Mouse (Mus musculus) forebrain, embryonic 16.5 days (tissue): ENCODE results near the gene Arl14. TPM values are rescaled to one million over a fixed set of nuclear protein-coding genes. Genes with fewer than 3 reads are reported as not detected.

Experiments used
- ATAC-seq: fragments of 200-750 bp; cut with Nextera tagmentation; 2 replicates; pipeline ENCODE4 v1.8.0; 2017; ENCODE audit warnings: mild to moderate bottlenecking, moderate library complexity
- H3K27ac ChIP-seq: fragments of 300-500 bp; sonication (generic); 2 replicates; pipeline ENCODE4 v1.5.1; 2014; ENCODE audit warnings: low read length, control low read depth
- H3K27me3 ChIP-seq: fragments of 300-500 bp; sonication (generic); replicated peaks from 2 replicates; pipeline ENCODE4 v1.6.1; 2014; ENCODE audit warnings: low read length; ENCODE audit not compliant: control insufficient read depth, insufficient read depth
- H3K36me3 ChIP-seq: fragments of 300-500 bp; sonication (generic); 2 replicates; pipeline ENCODE4 v1.6.1; 2014; ENCODE audit not compliant: control insufficient read depth, insufficient read depth
- H3K4me1 ChIP-seq: fragments of 300-500 bp; sonication (generic); replicated peaks from 2 replicates; pipeline ENCODE4 v1.6.1; 2014; ENCODE audit warnings: low read length; ENCODE audit not compliant: control insufficient read depth, insufficient read depth
- H3K4me2 ChIP-seq: fragments of 300-500 bp; sonication (generic); 2 replicates; pipeline ENCODE4 v1.6.1; 2014; ENCODE audit warnings: mild to moderate bottlenecking, low read length, control low read depth
- H3K4me3 ChIP-seq: fragments of 300-500 bp; sonication (generic); replicated peaks from 2 replicates; pipeline ENCODE4 v1.5.1; 2014; ENCODE audit warnings: mild to moderate bottlenecking, low read length, control low read depth
- H3K9ac ChIP-seq: fragments of 300-500 bp; sonication (generic); replicated peaks from 2 replicates; pipeline ENCODE4 v1.6.1; 2014; ENCODE audit warnings: low read depth, low read length, control low read depth
- H3K9me3 ChIP-seq: fragments of 300-500 bp; sonication (generic); 2 replicates; pipeline ENCODE4 v1.6.1; 2016; ENCODE audit warnings: low read length; ENCODE audit not compliant: control insufficient read depth
- WGBS: fragments of 180-500 bp; shearing (Covaris S2); extraction: QIAGEN DNeasy Blood & Tissue Kit; methylation state at CpG from one replicate; pipeline ENCODE4 v1.1.7; 2014; 5-methylcytosine and 5-hydroxymethylcytosine counted together
- polyA plus RNA-seq: library from polyadenylated mRNA; unstranded; fragments of >200 nt; fragmentation: Nextera tagmentation; extraction: Ambion mirVana; gene quantifications from 2 replicates; pipeline ENCODE4 v1.2.1, GENCODE M21; 2015

Gene Arl14
- polyA plus RNA-seq: not detected in 2 replicates

DNA sequence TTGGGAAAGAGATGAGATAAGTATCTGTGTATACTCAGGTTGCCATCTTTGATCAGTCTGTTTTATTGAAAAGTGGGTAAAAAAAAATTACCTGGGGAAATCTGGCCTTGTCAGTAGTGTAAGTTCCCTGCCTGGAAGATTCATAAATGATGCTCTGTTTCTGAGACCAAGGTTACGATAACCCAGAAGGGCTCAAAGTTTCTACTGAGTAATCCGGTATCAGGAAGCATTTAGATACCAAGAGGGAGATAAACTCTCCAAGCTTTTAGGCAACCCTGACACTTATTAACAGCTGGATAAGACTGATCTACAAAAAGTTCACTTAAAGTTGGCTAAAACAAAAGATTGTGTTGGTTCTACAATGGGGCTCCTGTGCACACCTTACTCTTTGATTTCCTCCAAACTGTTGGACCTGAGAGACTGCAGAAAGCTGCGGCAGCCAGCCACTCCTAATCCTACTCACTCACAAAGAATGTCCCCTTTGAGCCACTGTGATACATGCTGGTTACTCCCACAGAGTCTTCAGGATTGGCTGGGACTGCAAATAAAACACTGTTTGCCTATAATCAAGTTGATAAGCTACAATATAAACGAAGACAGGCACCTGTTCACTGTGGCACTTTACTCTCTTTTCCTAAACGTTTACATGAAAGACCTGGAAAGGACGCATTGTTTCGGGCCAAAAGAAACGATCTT is at the start of gene Arl14:
Gene Arl14 (plus strand): TSS at position 614 of the 696 bp plus-strand sequence.
- no peak for ATAC-seq
- no peaks in the 10 kb centered on the region for H3K36me3 ChIP-seq
- WGBS: 69% methylated on average over 8 of the region's 8 CpGs

DNA sequence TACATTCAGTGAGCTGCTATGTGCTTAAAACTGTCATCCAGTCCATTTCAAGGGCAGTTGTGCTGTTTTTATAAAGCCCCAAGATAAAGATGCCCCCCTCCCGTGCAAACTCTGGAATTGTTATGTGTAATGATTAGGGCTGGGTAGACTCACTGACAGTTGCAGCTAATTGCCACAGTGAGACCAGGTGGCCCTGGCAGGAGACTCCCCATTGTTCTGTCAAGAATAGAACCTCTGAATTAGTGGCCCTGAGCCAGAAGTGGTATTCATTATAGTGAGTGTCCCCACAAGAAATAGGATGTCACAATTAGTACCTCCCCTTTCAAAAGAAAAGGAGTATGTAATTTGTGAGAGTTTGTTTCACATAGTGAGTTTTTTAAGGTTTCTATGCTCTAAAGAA is 47.0 kb upstream of the Arl14 start:
- Histone ChIP-seq H3K36me3 (no peaks in the 10 kb centered on the region), H3K27me3 (no peaks in the 10 kb centered on the region), H3K9me3 (no peaks in the 10 kb centered on the region), H3K4me3 (no peak overlapping the region), H3K4me2 (no peak overlapping the region), H3K4me1 (peaks cover 11% of the 10 kb centered on the region), H3K9ac (no peak overlapping the region), H3K27ac (no peak overlapping the region)
- 0% methylated on average over 1 of the region's 1 CpGs for WGBS
- peak; percentile 24 for ATAC-seq

More for the DNA sequence above, at the start of gene Arl14:
- Histone ChIP-seq H3K4me3 (no peak within 1 kb of the TSS), H3K9ac (no peak within 1 kb of the TSS), H3K9me3 (no peaks in the 10 kb centered on the region; the same call in 1 of the 2 replicates), H3K4me1 (no peaks in the 10 kb centered on the region), H3K27ac (no peak within 1 kb of the TSS), H3K4me2 (no peak within 1 kb of the TSS), H3K27me3 (no peaks in the 10 kb centered on the region)

DNA sequence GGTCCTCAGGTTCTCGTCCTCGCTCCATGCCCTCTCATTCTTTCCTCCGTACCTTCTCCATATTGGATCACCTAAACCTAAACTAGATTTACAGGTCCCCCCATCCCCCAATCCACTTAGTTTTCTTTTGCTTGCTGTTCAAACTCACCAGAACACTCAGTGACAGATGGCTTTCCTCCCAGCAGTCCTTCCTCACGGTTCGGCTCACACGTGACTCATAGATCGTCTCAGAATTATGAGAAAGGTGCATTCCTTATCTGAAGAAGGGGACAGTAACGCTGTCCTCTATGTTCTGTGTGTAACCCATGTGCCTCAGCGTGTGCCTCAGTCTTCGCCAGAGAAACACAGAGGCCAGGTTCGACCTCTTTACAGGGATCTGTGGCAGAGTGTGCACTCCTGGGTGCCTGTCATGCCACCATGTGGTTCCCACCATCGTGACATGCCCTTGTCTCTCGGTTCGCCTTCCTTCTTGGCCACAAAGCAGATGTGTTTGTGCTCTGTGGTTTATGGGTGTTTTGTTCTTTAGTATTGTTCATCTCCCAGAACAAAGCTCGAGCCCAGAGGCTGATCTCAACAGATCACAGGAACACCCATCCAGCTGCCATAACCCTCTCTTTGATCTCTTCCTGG is 44.9 kb upstream of the Arl14 start:
- no peaks in the 10 kb centered on the region for H3K27me3 ChIP-seq
- no peak overlapping the region for H3K4me3 ChIP-seq
- ATAC-seq: no peak
- H3K36me3 ChIP-seq: no peaks in the 10 kb centered on the region
- H3K4me1 ChIP-seq: peaks cover 11% of the 10 kb centered on the region
- no peak overlapping the region for H3K4me2 ChIP-seq
- no peak overlapping the region for H3K9ac ChIP-seq
- no peaks in the 10 kb centered on the region for H3K9me3 ChIP-seq
- 73% methylated on average over 15 of the region's 15 CpGs for WGBS
- no peak overlapping the region for H3K27ac ChIP-seq

DNA sequence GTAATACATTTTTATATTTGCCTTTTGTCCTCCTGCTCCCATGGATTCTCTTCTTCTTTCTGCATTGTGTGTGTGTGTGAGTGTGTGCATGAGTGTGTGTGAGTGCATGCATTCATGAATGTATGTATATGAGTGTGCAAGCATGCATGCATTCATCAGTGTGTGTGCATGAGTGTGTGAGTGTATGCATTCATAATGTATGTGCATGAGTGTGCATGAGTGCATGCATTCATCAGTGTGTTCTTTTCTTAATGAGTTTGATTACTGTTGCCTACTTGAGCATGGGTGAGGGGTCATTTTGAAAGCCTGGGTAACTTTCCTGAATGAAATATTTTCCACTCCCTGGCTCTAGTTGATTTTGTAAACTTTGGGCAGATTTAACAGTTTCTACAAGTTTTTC is 44.3 kb upstream of the Arl14 start:
- peaks cover 11% of the 10 kb centered on the region for H3K4me1 ChIP-seq
- no peaks in the 10 kb centered on the region for H3K36me3 ChIP-seq
- no peaks in the 10 kb centered on the region for H3K27me3 ChIP-seq
- H3K27ac ChIP-seq: peak overlapping the region; percentile 14; the same call in 1 of the 2 replicates
- no peaks in the 10 kb centered on the region for H3K9me3 ChIP-seq
- peak; percentile 55 for ATAC-seq
- no peak overlapping the region for H3K4me3 ChIP-seq
- peak overlapping the region; percentile 31; the same call in 1 of the 2 replicates for H3K4me2 ChIP-seq
- H3K9ac ChIP-seq: no peak overlapping the region

DNA sequence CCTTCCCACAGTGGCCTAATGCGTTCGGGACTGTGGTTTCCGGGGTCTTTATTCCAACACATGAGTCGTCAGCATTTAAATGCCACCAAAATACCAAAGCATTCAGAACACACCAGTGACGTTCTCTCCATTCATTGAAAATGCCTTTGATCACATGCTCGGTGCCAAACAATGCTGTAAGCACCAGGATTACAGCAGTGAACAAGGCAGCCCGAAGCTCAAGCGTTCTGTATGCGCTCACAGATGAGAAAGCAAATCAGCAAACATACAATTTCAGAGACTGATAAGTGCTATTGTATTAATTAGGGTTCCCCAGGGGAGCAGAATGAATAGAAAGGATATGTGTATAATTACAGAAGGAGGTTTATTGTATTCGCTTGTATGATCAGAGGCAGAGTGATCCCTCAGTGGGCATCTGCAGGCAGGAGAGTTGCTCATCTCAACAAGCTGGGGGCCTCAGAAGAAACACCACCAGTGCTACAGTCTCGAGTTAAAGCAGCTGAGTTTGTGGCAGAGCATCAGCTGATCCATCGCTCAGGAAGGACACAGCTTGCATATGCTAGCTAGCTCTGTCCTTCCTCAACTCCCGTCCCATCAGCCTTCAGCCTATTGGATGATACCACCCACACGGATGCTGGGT is 43.7 kb upstream of the Arl14 start:
- Histone ChIP-seq H3K27me3 (no peaks in the 10 kb centered on the region), H3K36me3 (no peaks in the 10 kb centered on the region), H3K9me3 (no peaks in the 10 kb centered on the region), H3K4me1 (peaks cover 11% of the 10 kb centered on the region), H3K4me3 (no peak overlapping the region), H3K27ac (peak overlapping the region; percentile 14; the same call in 1 of the 2 replicates), H3K4me2 (peak overlapping the region; percentile 31), H3K9ac (0 out of 2 replicates have a peak overlapping the region, but pooled peaks have one; percentile 17)
- peak; percentile 91 for ATAC-seq
- 15% methylated on average over 14 of the region's 14 CpGs for WGBS

DNA sequence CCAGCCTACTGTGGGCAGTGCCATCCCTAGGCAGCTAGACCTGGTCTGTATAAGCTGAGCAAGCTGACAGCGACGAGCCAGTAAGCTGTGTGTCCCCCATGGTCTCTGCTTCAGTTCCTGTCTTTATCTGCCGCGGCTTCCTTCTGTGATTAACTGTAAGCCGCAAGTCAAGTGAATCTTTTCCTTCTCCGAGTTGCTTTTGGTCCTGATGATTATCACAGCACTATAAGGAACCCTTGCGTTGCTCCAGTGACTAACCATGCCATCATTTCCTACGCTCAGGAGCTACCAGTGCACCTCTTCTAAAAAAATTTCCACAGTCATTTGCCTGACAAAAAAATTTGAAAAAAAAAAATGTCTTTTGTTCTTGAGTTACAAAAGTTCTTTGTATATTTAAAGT is 40.7 kb upstream of the Arl14 start:
- WGBS: 92% methylated on average over 8 of the region's 8 CpGs

DNA sequence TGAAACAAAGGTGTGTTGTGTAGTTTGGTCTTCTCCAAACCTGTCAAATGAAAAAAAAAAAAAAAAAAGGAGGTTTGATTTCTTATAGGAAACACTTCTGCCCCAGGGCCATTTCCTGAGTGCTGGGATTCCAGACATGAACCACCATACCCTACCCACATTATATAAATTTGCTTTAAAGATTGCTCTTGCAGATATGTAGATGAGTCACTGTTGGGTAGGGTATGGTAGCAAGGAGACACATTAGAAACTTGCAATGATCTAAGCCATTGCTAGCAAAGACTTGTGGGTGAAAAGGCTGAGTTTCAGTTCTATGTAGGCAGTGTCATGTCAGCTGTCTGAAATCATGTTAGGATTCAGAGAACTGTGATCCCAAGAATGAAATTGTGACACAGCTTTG is 40.0 kb upstream of the Arl14 start:
- H3K9me3 ChIP-seq: no peaks in the 10 kb centered on the region
- H3K4me2 ChIP-seq: no peak overlapping the region
- peaks cover 16% of the 10 kb centered on the region for H3K4me1 ChIP-seq
- ATAC-seq: no peak
- no peaks in the 10 kb centered on the region for H3K27me3 ChIP-seq
- no peak overlapping the region for H3K4me3 ChIP-seq
- H3K36me3 ChIP-seq: no peaks in the 10 kb centered on the region
- H3K9ac ChIP-seq: no peak overlapping the region
- no peak overlapping the region for H3K27ac ChIP-seq

More for the DNA sequence above, 40.7 kb upstream of the Arl14 start:
- H3K9me3 ChIP-seq: no peaks in the 10 kb centered on the region
- no peak overlapping the region for H3K4me2 ChIP-seq
- H3K4me1 ChIP-seq: peaks cover 14% of the 10 kb centered on the region
- H3K36me3 ChIP-seq: no peaks in the 10 kb centered on the region
- no peak overlapping the region for H3K9ac ChIP-seq
- H3K27me3 ChIP-seq: no peaks in the 10 kb centered on the region
- no peak overlapping the region for H3K4me3 ChIP-seq
- no peak overlapping the region for H3K27ac ChIP-seq
- ATAC-seq: no peak

DNA sequence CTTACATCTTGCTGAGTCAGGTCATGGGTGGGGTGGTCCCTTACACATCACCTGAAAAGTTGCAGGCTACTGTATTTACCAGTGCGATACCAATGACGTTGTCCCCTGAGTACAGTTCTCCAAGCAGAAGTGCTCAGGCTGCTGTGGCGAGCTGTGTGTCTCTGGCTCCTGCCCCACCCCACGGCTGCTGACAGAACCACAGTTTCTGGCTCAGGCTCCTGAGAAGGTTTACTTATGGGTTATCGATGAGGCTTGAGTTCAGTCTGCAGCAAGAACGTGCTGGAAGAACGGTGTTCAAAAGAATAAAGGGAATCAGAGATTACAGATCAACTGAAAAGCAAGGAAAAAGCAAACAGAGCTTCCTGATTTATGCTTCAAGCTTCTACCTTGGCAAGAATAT is 37.0 kb upstream of the Arl14 start:
- H3K4me2 ChIP-seq: no peak overlapping the region
- no peak overlapping the region for H3K9ac ChIP-seq
- H3K36me3 ChIP-seq: no peaks in the 10 kb centered on the region
- H3K4me1 ChIP-seq: 0 out of 2 replicates have a peak, but pooled peaks cover 5% of the 10 kb centered on the region
- H3K27me3 ChIP-seq: no peaks in the 10 kb centered on the region
- no peaks in the 10 kb centered on the region for H3K9me3 ChIP-seq
- no peak overlapping the region for H3K4me3 ChIP-seq
- no peak overlapping the region for H3K27ac ChIP-seq
- 88% methylated on average over 7 of the region's 7 CpGs for WGBS
- no peak for ATAC-seq

DNA sequence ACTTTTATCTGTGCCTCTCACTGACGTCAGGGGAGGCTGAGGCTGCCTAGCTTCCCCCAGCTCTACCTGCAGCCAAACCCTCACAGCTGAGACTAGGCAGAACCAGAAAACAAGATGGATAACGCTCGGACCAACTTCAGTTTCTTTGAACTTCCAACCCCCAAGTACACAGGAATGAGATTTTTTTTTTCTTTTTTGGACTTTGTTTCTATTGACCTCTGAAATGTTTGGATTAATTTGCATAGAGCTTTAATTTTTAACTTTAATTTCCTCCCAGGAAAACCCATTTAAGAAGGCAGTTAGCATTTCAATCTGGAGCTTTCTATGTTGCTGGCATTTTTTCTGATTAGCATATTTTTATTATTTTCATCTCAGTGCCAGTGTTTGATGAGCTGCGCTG is 36.2 kb upstream of the Arl14 start:
- no peaks in the 10 kb centered on the region for H3K27me3 ChIP-seq

More for the DNA sequence above, 36.2 kb upstream of the Arl14 start:
- Histone ChIP-seq H3K36me3 (no peaks in the 10 kb centered on the region), H3K4me3 (no peak overlapping the region), H3K4me2 (no peak overlapping the region), H3K4me1 (0 out of 2 replicates have a peak, but pooled peaks cover 5% of the 10 kb centered on the region), H3K27ac (no peak overlapping the region), H3K9ac (no peak overlapping the region), H3K9me3 (no peaks in the 10 kb centered on the region)
- 77% methylated on average over 4 of the region's 4 CpGs for WGBS
- no peak for ATAC-seq
